Mouse (Mus musculus) ES-Bruce4 (cell line): ENCODE data around the gene Gsap.

ENCODE experiments used
- CTCF ChIP-seq: IDR thresholded peaks from one replicate; pipeline ENCODE4 v1.8.1; 2011; ENCODE audit warnings: low read depth, low read length
- EP300 ChIP-seq: IDR thresholded peaks from 2 replicates; pipeline ENCODE4 v1.6.1; 2011; ENCODE audit warnings: low read depth, low read length; ENCODE audit not compliant: insufficient read depth
- POLR2A ChIP-seq: IDR thresholded peaks from one replicate; pipeline ENCODE4 v1.8.1; 2011; ENCODE audit warnings: low read length; ENCODE audit not compliant: insufficient read depth

- TF ChIP-seq CTCF, result no peak
- TF ChIP-seq POLR2A, result no peak
- no peak for TF ChIP-seq EP300
Observed at GRCm38 (mm10) chr5:21148358-21148757, 37.7 kb upstream of the Gsap start.
